Mouse (Mus musculus) heart, postnatal 0 days (tissue): Measurements from ENCODE around the gene Raet1d.
"Not testable (repeated sequence)": the region's sequence is repeated elsewhere in the genome, so short reads cannot be mapped to it uniquely, and the experiment has no call there.

Experiments
- CTCF ChIP-seq: IDR thresholded peaks from 2 replicates; pipeline ENCODE4 v1.5.1; 2016; ENCODE audit warnings: antibody characterized with exemption, control low read depth, low read depth
- EP300 ChIP-seq: IDR thresholded peaks from 2 replicates; pipeline ENCODE4 v1.6.1; 2016; ENCODE audit warnings: antibody characterized with exemption, low read depth

GRCm38 (mm10) chr10:22362466-22362865 lies 2.1 kb downstream of the Raet1d start:
- TF ChIP-seq CTCF, EP300: not testable (repeated sequence)
